Mouse (Mus musculus) testis, adult 2 months (tissue): Measurements from ENCODE around the gene Elovl5. TPM values are rescaled to one million over a fixed set of nuclear protein-coding genes. Genes with fewer than 3 reads are reported as not detected.

ENCODE experiments used
- H3K27ac ChIP-seq: fragments of 200-500 bp; 2 replicates; pipeline ENCODE4 v1.5.1; 2012; ENCODE audit warnings: low read depth, low read length; ENCODE audit not compliant: control insufficient read depth, insufficient read depth
- H3K27me3 ChIP-seq: fragments of 200-500 bp; 2 replicates; pipeline ENCODE4 v1.6.1; 2012; ENCODE audit warnings: mild to moderate bottlenecking, low read length, moderate library complexity; ENCODE audit not compliant: control insufficient read depth, insufficient read depth
- H3K36me3 ChIP-seq: fragments of 200-500 bp; 2 replicates; pipeline ENCODE4 v1.6.1; 2012; ENCODE audit warnings: mild to moderate bottlenecking, low read length; ENCODE audit not compliant: control insufficient read depth, insufficient read depth
- H3K4me1 ChIP-seq: fragments of 200-500 bp; 2 replicates; pipeline ENCODE4 v1.6.1; 2012; ENCODE audit warnings: low read length; ENCODE audit not compliant: control insufficient read depth, insufficient read depth
- H3K4me3 ChIP-seq: fragments of 200-500 bp; 2 replicates; pipeline ENCODE4 v1.5.1; 2012; ENCODE audit warnings: low read depth, mild to moderate bottlenecking, low read length, moderate library complexity, mixed read lengths; ENCODE audit not compliant: control insufficient read depth
- CTCF ChIP-seq: fragments of 200-500 bp; IDR thresholded peaks from 2 replicates; pipeline ENCODE4 v1.5.1; 2012; ENCODE audit warnings: low read depth, mild to moderate bottlenecking, inconsistent platforms, low read length, moderate library complexity; ENCODE audit not compliant: control insufficient read depth, insufficient read depth, insufficient replicate concordance
- POLR2A ChIP-seq: fragments of 200-500 bp; IDR thresholded peaks from 2 replicates; pipeline ENCODE4 v1.6.1; 2012; ENCODE audit warnings: low read depth, mild to moderate bottlenecking, inconsistent platforms, low read length, moderate library complexity; ENCODE audit not compliant: control insufficient read depth
- polyA plus RNA-seq: library from polyadenylated mRNA; depleted of rRNA; stranded (reverse); fragments of >200 nt; gene quantifications from 2 replicates; pipeline ENCODE4 v1.2.3, GENCODE M21; 2012; rRNA removed

Gene Elovl5
- polyA plus RNA-seq = 54.1 and 74.7 TPM in 2 replicates

- H3K27ac ChIP-seq = peak within 1 kb of the TSS; percentile 87
These were observed at the start of gene Elovl5 for GRCm38 (mm10) chr9:77917074-77917621. Gene Elovl5, plus strand, starts transcription at chr9:77917364.

GRCm38 (mm10) chr9:77891501-77891900, 25.7 kb upstream of the Elovl5 start:
- Histone ChIP-seq H3K36me3 (no peaks in the 10 kb centered on the region), H3K27me3 (no peaks in the 10 kb centered on the region), H3K27ac (no peak overlapping the region), H3K4me3 (no peak overlapping the region), H3K4me1 (no peaks in the 10 kb centered on the region)
- no peak for TF ChIP-seq POLR2A
- no peak for TF ChIP-seq CTCF

More at GRCm38 (mm10) chr9:77917074-77917621, at the start of gene Elovl5:
- Histone ChIP-seq H3K36me3 (no peaks in the 10 kb centered on the region), H3K4me1 (peaks cover 7% of the 10 kb centered on the region), H3K27me3 (no peaks in the 10 kb centered on the region), H3K4me3 (peak within 1 kb of the TSS; percentile 94)
- TF ChIP-seq POLR2A = peak; percentile 65; the same call in 1 of the 2 replicates
- TF ChIP-seq CTCF = no peak

- Histone ChIP-seq H3K27me3 (no peaks in the 10 kb centered on the region), H3K27ac (no peak overlapping the region), H3K36me3 (no peaks in the 10 kb centered on the region), H3K4me3 (no peak overlapping the region), H3K4me1 (no peaks in the 10 kb centered on the region)
- no peak for TF ChIP-seq POLR2A
- no peak for TF ChIP-seq CTCF
These were observed 18.6 kb upstream of the Elovl5 start for GRCm38 (mm10) chr9:77898551-77898950.

- no peak overlapping the region for H3K4me3 ChIP-seq
- no peaks in the 10 kb centered on the region for H3K36me3 ChIP-seq
- TF ChIP-seq POLR2A = no peak
- TF ChIP-seq CTCF = no peak
- no peaks in the 10 kb centered on the region for H3K27me3 ChIP-seq
- no peaks in the 10 kb centered on the region for H3K4me1 ChIP-seq
- no peak overlapping the region for H3K27ac ChIP-seq
These were observed 13.0 kb upstream of the Elovl5 start for GRCm38 (mm10) chr9:77904133-77904532.

- H3K27me3 ChIP-seq = no peaks in the 10 kb centered on the region
- peak overlapping the region; percentile 83; the same call in 1 of the 2 replicates for H3K4me3 ChIP-seq
- peaks cover 9% of the 10 kb centered on the region for H3K4me1 ChIP-seq
- no peaks in the 10 kb centered on the region for H3K36me3 ChIP-seq
- peak overlapping the region; percentile 51 for H3K27ac ChIP-seq
- no peak for TF ChIP-seq CTCF
- TF ChIP-seq POLR2A = no peak
These were observed 7.4 kb upstream of the Elovl5 start for GRCm38 (mm10) chr9:77909572-77910269.

GRCm38 (mm10) chr9:77910270-77911240, 6.6 kb upstream of the Elovl5 start:
- TF ChIP-seq POLR2A (peak; percentile 9), CTCF (no peak)
- H3K27me3 ChIP-seq = no peaks in the 10 kb centered on the region
- H3K36me3 ChIP-seq = no peaks in the 10 kb centered on the region
- H3K27ac ChIP-seq = peak overlapping the region; percentile 87
- H3K4me3 ChIP-seq = peak overlapping the region; percentile 83
- peaks cover 9% of the 10 kb centered on the region for H3K4me1 ChIP-seq

- Histone ChIP-seq H3K27ac (no peak overlapping the region), H3K36me3 (no peaks in the 10 kb centered on the region), H3K27me3 (no peaks in the 10 kb centered on the region), H3K4me3 (no peak overlapping the region), H3K4me1 (peaks cover 9% of the 10 kb centered on the region)
- TF ChIP-seq CTCF (no peak), POLR2A (no peak)
These were observed 5.5 kb upstream of the Elovl5 start for GRCm38 (mm10) chr9:77911508-77912229.
